Mouse (Mus musculus) limb, embryonic 12.5 days (tissue): ENCODE data around the gene Arl13b. TPM values are rescaled to one million over a fixed set of nuclear protein-coding genes. Genes with fewer than 3 reads are reported as not detected.

Source experiments
- ATAC-seq: fragments of 200-750 bp; cut with Nextera tagmentation; 2 replicates; pipeline ENCODE4 v1.8.0; 2017; ENCODE audit warnings: low read depth, moderate TSS enrichment; ENCODE audit not compliant: insufficient number of reproducible peaks, insufficient read depth, low FRiP score, low TSS enrichment
- H3K27ac ChIP-seq: fragments of 300-500 bp; sonication (generic); 2 replicates; pipeline ENCODE4 v1.5.1; 2016; ENCODE audit warnings: mild to moderate bottlenecking, moderate library complexity
- H3K27me3 ChIP-seq: fragments of 300-500 bp; sonication (generic); 2 replicates; pipeline ENCODE4 v1.6.1; 2016; ENCODE audit warnings: mild to moderate bottlenecking, moderate library complexity
- H3K36me3 ChIP-seq: fragments of 300-500 bp; sonication (generic); 2 replicates; pipeline ENCODE4 v1.6.1; 2016; ENCODE audit warnings: mild to moderate bottlenecking, moderate library complexity
- H3K4me1 ChIP-seq: fragments of 300-500 bp; sonication (generic); replicated peaks from 2 replicates; pipeline ENCODE4 v1.6.1; 2016
- H3K4me2 ChIP-seq: fragments of 300-500 bp; sonication (generic); 2 replicates; pipeline ENCODE4 v1.6.1; 2016; ENCODE audit warnings: mild to moderate bottlenecking, moderate library complexity
- H3K4me3 ChIP-seq: fragments of 300-500 bp; sonication (generic); replicated peaks from 2 replicates; pipeline ENCODE4 v1.5.1; 2016; ENCODE audit warnings: mild to moderate bottlenecking
- H3K9ac ChIP-seq: fragments of 300-500 bp; sonication (generic); replicated peaks from 2 replicates; pipeline ENCODE4 v1.6.1; 2016; ENCODE audit warnings: mild to moderate bottlenecking, moderate library complexity
- H3K9me3 ChIP-seq: fragments of 300-500 bp; sonication (generic); 2 replicates; pipeline ENCODE4 v1.6.1; 2016; ENCODE audit warnings: mild to moderate bottlenecking, moderate library complexity
- WGBS: fragments of 180-500 bp; shearing (Covaris S2); methylation state at CpG from one replicate; pipeline ENCODE4 v1.1.7; 2016; 5-methylcytosine and 5-hydroxymethylcytosine counted together
- polyA plus RNA-seq: library from polyadenylated mRNA; unstranded; fragments of >200 nt; fragmentation: Nextera tagmentation; extraction: Ambion mirVana; gene quantifications from 2 replicates; pipeline ENCODE4 v1.2.1, GENCODE M21; 2016

Arl13b gene
- polyA plus RNA-seq, 1 experiment from 2014 or later: 25.8 TPM

DNA sequence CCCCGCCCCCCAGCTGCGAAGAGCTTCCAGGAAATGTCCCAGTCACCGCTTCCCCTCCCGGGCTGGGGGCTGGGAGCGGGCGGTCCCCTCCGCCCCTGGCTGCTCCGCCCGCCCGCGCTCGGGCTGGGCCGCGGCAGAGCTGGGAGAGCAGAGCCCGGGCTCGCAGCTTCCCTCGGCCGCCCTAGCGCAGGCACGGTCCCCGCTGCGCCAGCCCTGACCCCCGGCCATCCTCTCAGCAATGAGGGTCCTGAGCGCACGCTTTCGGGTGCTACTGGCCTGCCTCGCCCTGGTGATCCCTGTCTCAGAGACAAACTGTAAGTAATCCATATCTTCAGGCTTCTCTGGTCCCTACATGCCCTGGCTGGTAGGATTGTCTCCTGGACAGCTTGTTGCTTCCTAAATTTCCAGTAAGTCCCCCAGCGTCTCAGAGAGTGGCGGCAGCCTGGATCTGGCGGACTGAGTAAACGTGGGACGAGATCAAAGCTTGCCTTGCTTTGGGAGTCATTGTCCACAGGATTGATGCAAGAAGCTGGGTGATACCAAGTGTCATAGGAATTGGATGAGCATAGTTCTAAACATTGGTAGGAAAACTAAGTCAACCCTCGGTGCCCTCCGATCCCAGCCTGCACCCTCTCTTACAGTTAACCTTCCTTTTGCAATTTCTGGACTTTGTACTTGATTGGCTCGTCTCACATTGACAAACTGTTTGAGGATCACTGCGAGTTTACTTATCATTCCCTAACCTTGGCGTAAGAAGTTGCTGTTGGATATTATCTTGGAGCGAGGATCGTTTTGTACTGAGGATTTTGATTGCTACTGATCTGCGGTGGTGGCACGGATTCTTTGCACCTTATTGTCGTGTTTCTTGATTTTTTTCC, 7.6 kb upstream of the Arl13b start, which contains the start of gene Pros1:
Pros1 (plus strand) TSS at position 117 of the 878 bp plus-strand sequence.
- Histone ChIP-seq H3K9ac (peak within 1 kb of the TSS; percentile 78), H3K27me3 (no peaks in the 10 kb centered on the region), H3K27ac (peak within 1 kb of the TSS; percentile 68), H3K9me3 (no peaks in the 10 kb centered on the region), H3K4me3 (peak within 1 kb of the TSS; percentile 59), H3K4me2 (peak within 1 kb of the TSS; percentile 79), H3K4me1 (no peaks in the 10 kb centered on the region), H3K36me3 (no peaks in the 10 kb centered on the region)
- WGBS: 4% methylated on average over 41 of the region's 42 CpGs
- peak; percentile 94; the same call in 1 of the 2 replicates for ATAC-seq

- Histone ChIP-seq H3K4me2 (peak overlapping the region; percentile 79), H3K4me3 (peak overlapping the region; percentile 59), H3K36me3 (no peaks in the 10 kb centered on the region), H3K9ac (peak overlapping the region; percentile 78), H3K27ac (peak overlapping the region; percentile 68), H3K4me1 (no peaks in the 10 kb centered on the region), H3K9me3 (no peaks in the 10 kb centered on the region), H3K27me3 (no peaks in the 10 kb centered on the region)
- ATAC-seq: no peak
- 18% methylated on average over 3 of the region's 3 CpGs for WGBS
These were observed 6.8 kb upstream of the Arl13b start for GRCm38 (mm10) chr16:62853611-62854126.

DNA sequence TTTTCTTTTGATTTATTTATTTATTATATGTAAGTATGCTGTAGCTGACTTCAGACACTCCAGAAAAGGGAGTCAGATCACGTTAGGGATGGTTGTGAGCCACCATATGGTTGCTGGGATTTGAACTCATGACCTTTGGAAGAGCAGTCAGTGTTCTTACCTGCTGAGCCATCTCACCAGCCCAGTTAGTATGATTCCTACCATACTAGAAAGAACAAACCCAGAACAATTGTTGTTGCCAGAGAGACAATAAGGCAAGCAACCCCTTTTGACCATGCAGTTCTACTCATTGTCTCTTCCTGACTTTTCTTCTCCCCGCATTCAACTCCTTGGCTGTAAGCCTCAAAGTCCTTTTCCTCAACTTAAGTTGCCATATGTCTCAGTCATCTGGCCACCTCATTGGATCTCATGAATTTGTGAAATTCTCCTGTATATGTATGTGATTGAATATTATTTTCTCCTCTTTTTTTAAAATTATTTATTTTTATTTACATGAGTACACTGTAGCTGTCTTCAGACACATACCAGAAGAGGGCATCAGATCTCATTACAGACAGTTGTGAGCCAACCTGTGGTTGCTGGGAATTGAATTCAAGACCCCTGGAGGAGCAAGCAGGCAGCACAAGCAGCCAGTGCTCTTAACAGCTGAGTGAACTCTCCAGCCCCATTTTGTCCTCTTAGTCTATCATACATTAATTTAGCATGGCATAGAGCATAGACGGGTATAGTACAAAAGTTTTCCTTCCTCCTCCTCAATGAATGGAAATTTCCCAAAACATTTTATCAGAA, 5.8 kb upstream of the Arl13b start:
- no peak overlapping the region for H3K4me3 ChIP-seq
- H3K4me2 ChIP-seq: no peak overlapping the region
- no peaks in the 10 kb centered on the region for H3K9me3 ChIP-seq
- no peaks in the 10 kb centered on the region for H3K36me3 ChIP-seq
- no peak for ATAC-seq
- no peaks in the 10 kb centered on the region for H3K27me3 ChIP-seq
- H3K27ac ChIP-seq: no peak overlapping the region
- no peaks in the 10 kb centered on the region for H3K4me1 ChIP-seq
- WGBS: 86% methylated on average over 3 of the region's 3 CpGs
- H3K9ac ChIP-seq: no peak overlapping the region

DNA sequence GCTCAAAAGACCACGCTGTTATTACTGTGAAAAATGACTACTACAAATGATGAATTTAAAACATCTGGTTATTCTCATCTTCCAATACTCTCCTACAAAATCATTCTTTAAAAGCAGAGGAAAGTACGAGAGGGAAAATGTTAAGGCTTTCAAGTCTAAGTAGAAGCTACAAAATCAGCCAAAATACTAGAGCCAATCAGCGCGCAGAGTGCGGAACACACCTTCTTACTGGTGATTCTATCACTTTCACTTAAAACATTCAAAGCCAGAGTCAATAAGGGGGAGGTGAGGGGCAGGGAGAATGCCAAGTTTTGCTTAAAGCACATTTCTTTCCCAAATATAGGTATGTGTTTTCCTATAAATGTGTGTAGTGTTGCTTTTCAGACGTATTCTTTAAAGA, 1.5 kb downstream of the Arl13b start:
- 84% methylated on average over 6 of the region's 6 CpGs for WGBS
- Histone ChIP-seq H3K4me1 (peaks cover 11% of the 10 kb centered on the region), H3K27me3 (no peaks in the 10 kb centered on the region), H3K9me3 (no peaks in the 10 kb centered on the region), H3K4me3 (no peak overlapping the region), H3K36me3 (no peaks in the 10 kb centered on the region), H3K4me2 (peak overlapping the region; percentile 89), H3K9ac (no peak overlapping the region), H3K27ac (no peak overlapping the region)
- ATAC-seq: no peak

DNA sequence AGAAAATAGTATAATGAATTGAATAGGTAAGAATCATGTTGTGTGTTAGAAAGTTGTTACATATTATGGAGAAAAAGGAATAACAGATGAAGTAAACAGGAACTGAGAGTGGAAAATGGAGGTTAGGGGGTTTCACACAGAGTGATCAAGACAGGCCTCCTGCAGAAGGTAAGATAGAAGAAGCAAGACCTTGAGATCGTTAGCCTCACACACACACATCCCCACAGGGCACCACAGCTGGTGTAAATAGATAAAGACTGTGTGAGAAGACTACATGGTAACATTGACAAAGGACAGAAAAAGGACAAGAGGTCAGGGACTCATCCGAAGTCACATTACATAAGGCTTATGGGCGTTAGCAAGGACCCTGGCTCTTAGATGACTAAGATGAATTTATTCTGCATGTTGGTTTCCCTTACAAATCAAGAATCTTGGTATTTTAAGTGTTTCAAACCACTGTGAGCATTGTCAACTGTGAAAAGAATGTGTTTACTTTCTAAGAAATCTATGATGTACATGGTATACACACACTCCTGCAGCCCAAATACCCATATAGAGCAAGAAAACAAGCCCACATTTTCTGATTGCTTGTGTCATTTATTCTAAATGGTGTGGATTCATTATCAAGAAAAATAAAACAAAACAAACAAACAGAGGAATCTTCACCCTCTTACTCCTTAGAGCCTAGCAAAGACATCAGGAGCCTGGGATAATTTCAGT, 12.7 kb downstream of the Arl13b start:
- ATAC-seq: no peak
- Histone ChIP-seq H3K36me3 (no peaks in the 10 kb centered on the region), H3K9me3 (no peaks in the 10 kb centered on the region)

GRCm38 (mm10) chr16:62832481-62832880, 14.4 kb downstream of the Arl13b start:
- Histone ChIP-seq H3K27me3 (no peaks in the 10 kb centered on the region), H3K27ac (no peak overlapping the region), H3K4me1 (0 out of 2 replicates have a peak, but pooled peaks cover 7% of the 10 kb centered on the region), H3K4me2 (no peak overlapping the region), H3K9ac (no peak overlapping the region), H3K4me3 (no peak overlapping the region), H3K36me3 (no peaks in the 10 kb centered on the region), H3K9me3 (no peaks in the 10 kb centered on the region)
- no peak for ATAC-seq
- 14% methylated on average over 4 of the region's 4 CpGs for WGBS

More for the DNA sequence above, 12.7 kb downstream of the Arl13b start:
- H3K9ac ChIP-seq: no peak overlapping the region
- H3K4me3 ChIP-seq: no peak overlapping the region
- H3K27ac ChIP-seq: no peak overlapping the region
- H3K4me2 ChIP-seq: no peak overlapping the region
- H3K27me3 ChIP-seq: no peaks in the 10 kb centered on the region
- H3K4me1 ChIP-seq: 0 out of 2 replicates have a peak, but pooled peaks cover 7% of the 10 kb centered on the region
- 83% methylated on average over 3 of the region's 3 CpGs for WGBS

DNA sequence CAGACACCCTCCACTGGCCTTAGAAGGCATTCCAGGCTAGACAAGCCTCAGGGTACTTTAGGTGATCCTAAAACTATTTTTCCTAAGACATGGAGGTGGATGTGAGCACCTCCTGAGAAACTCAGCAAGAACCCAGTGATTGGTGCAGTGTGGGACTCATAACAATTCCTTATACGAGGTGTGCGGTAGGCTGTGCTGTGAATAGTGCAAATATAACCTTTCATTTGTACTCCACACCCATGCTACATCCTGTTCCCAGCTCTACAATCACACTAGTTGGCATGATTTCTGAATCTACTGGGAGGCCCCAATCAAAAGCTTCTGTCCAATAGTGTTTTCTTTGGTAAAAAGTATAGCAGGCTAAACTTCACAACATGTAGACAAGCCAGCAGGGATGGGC, 14.8 kb downstream of the Arl13b start:
- Histone ChIP-seq H3K4me2 (no peak overlapping the region), H3K4me3 (no peak overlapping the region), H3K27me3 (no peaks in the 10 kb centered on the region), H3K27ac (no peak overlapping the region), H3K9me3 (no peaks in the 10 kb centered on the region), H3K36me3 (no peaks in the 10 kb centered on the region), H3K4me1 (0 out of 2 replicates have a peak, but pooled peaks cover 7% of the 10 kb centered on the region), H3K9ac (no peak overlapping the region)
- no peak for ATAC-seq
- 79% methylated on average over 2 of the region's 2 CpGs for WGBS

DNA sequence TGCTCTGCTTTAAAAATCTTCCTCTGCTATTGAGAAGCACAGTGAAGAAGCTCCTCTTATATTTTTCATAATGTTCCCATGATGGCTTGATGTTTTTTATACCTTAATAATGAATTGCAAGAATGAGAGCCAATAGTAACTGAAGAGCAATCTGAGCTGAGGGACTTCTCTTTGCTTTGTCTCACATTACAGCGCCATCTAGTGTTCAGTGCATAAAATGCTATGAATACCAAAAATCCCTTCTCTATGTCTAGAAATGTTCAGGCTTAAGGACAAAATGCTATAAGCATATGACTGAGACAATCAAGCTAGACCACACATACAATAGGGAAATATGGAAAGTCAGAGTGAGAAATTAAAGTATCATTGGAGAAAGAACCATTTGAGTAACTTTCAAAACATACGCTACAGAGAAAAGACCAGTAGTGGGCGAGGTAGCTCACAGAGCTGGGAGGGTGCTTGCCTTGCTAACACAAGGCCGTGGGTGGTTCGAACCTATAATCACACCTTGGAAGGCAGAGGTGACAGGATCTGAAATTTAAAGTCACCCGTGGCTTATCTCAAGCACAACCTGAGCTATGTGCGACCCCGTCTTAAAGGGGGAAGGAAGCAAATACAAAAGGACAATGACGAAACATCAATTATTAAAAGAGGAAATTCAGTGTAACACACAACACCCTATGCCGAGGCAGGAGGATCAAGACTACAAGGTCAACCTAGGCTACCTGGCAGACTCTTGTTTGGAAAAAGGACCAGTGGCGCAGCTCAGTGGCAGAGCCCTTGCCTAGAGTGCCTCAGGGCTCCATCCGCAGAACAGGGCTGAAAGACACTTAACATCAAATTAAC, 20.5 kb downstream of the Arl13b start:
- no peaks in the 10 kb centered on the region; the same call in 1 of the 2 replicates for H3K36me3 ChIP-seq
- WGBS: 67% methylated on average over 12 of the region's 12 CpGs
- ATAC-seq: 0 out of 2 replicates have a peak, but pooled peaks have one; percentile 26
- H3K9ac ChIP-seq: no peak overlapping the region
- no peak overlapping the region for H3K4me2 ChIP-seq
- H3K27ac ChIP-seq: no peak overlapping the region
- H3K4me1 ChIP-seq: 0 out of 2 replicates have a peak, but pooled peaks cover under 1% of the 10 kb centered on the region
- no peak overlapping the region for H3K4me3 ChIP-seq
- no peaks in the 10 kb centered on the region for H3K27me3 ChIP-seq
- H3K9me3 ChIP-seq: no peaks in the 10 kb centered on the region

GRCm38 (mm10) chr16:62822472-62822871, 24.4 kb downstream of the Arl13b start:
- Histone ChIP-seq H3K4me1 (no peaks in the 10 kb centered on the region), H3K4me3 (no peak overlapping the region), H3K9ac (no peak overlapping the region), H3K27me3 (no peaks in the 10 kb centered on the region), H3K9me3 (no peaks in the 10 kb centered on the region), H3K36me3 (no peaks in the 10 kb centered on the region; the same call in 1 of the 2 replicates), H3K27ac (no peak overlapping the region), H3K4me2 (no peak overlapping the region)
- no peak for ATAC-seq
- 91% methylated on average over 6 of the region's 6 CpGs for WGBS

DNA sequence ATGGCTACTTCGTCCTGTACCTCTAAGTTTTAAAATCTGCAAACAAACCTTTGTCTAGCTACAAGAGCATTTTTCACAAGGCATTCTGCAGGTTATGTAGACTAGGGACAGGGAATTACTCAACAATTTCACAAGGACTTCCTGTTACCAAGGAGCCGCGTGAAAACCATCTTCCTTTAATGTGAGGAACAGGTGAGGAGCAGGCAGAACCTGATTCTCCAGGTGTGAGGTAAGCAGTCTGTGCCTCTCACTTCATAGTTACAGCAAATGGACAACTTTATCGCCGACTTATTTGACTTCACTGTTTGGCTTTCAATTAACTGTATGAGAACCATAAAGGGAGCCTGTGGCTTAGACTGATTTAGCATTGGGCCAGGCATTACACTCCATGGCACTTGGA, 32.3 kb downstream of the Arl13b start, which contains the start of gene Stx19:
Stx19 (plus strand) TSS at position 186 of the 400 bp plus-strand sequence.
- ATAC-seq: no peak
- 76% methylated on average over 5 of the region's 5 CpGs for WGBS
- Histone ChIP-seq H3K4me3 (no peak within 1 kb of the TSS), H3K4me1 (no peaks in the 10 kb centered on the region), H3K36me3 (no peaks in the 10 kb centered on the region), H3K9ac (no peak within 1 kb of the TSS), H3K4me2 (no peak within 1 kb of the TSS), H3K27me3 (no peaks in the 10 kb centered on the region), H3K27ac (no peak within 1 kb of the TSS), H3K9me3 (no peaks in the 10 kb centered on the region)
